Mouse (Mus musculus) cerebellum, postnatal 36 days (tissue): Measurements from ENCODE around the gene Pgam5.
A peak's percentile ranks its signal among the peaks of the same experiment; 100 is the strongest.

Experiments used
- DNase-seq, 2 experiments: peaks; one replicate each; pipeline ENCODE4 v3.0.0; 2021 to 2022; ENCODE audit warnings: mixed read lengths in 2 of 2

Pgam5 gene

DNA sequence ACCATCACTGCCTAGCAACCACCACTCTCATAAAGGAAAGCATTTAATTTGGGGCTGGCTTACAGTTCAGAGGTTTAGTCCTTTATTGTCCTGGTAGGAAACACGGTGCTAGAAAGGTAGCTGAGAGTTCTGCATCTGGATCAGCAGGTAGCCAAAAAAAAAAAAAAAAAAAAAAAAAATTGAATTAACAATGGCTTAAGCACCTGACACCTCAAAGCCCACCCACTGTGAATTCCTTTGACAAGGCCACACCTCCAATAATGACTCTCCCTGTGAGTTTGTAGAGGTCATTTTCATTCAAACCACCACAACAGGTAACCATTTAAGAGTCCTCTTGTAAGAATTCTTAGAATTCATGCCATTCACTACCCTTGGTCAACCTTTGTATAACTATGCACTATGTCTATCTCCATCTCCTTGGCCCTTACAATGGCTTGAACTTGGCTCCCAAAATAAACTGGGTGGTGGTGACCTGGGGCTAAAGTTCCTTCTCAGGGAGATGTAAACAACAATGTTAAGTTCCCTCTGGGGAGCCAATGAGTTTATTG, 42.3 kb downstream of the Pgam5 start:
- DNase-seq = no peak

GRCm38 (mm10) chr5:110225056-110225455, 44.7 kb downstream of the Pgam5 start:
- DNase-seq = no peak

DNA sequence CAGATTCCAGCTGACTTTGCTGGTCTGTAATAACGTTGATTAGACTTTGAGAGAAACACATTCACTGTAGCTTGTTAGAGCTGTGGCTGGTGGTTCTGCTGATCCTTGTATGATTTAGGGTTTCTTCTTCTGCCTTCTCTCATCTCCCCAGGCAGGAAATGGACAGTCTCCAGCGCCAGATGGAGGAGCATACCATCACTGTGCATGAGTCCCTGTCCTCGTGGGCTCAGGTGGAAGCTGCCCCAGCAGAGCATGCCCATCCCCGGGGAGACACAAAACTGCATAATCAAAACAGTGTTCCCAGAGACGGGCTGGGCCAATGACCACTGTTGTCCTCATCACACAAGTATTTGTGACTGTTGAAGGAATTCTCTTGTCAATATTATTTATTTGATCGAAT, 47.0 kb downstream of the Pgam5 start:
- peak; percentile 72 to 81 for DNase-seq

- DNase-seq = no peak
Observed at GRCm38 (mm10) chr5:110220331-110220730, 49.4 kb downstream of the Pgam5 start.

DNA sequence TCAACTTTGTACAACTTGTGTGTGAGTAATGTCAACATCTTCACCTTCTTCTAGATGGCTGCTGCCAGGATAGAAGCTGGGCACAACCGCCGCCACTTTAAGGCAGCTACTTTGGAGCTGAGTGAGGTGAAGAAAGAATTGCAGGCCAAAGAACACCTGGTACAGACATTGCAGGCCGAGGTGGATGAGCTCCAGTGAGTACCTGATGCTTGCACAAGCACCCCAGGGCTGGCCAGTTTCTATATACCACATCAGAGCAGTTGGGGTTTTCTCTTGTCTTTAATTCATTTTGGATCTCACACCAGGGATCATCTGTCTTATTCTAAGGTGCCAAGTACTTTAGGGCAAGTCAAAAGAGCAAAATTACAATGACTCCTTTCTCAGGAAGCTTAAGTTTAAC, 52.9 kb downstream of the Pgam5 start:
- no peak for DNase-seq

DNA sequence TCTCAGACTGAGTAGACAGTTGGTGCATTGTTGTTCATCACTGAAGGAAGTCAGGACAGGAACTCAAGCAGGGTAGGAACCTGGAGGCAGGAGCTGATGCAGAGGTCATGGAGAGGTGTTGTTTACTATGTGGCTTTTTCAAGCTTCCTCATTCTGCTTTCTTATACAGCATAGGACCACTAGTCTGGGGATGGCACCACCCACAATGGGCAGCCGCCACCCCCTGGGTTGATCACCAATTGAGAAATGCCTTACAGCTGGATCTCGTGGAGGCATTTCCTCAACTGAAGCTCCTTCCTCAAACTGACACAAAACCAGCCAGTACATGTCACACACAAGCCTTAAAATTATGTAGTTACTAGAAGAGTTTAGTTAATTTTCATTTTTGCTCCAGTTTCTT, 58.4 kb downstream of the Pgam5 start:
- DNase-seq = no peak
